Mouse (Mus musculus) lung, postnatal 0 days (tissue): ENCODE data around the gene Erg. TPM values are rescaled to one million over a fixed set of nuclear protein-coding genes. Genes with fewer than 3 reads are reported as not detected.
A peak's percentile ranks its signal among the peaks of the same experiment; 100 is the strongest.

Experiments used
- ATAC-seq: fragments of 200-750 bp; cut with Nextera tagmentation; 2 replicates; pipeline ENCODE4 v1.8.0; 2017; ENCODE audit warnings: moderate library complexity
- DNase-seq: peaks from one replicate; pipeline ENCODE4 v3.0.0-alpha.2; 2016; ENCODE audit warnings: low spot score
- H3K27ac ChIP-seq: fragments of 300-500 bp; sonication (generic); 2 replicates; pipeline ENCODE4 v1.5.1; 2014; ENCODE audit warnings: antibody characterized with exemption, mild to moderate bottlenecking, low read length, mixed read lengths
- H3K27me3 ChIP-seq: fragments of 300-500 bp; sonication (generic); replicated peaks from 2 replicates; pipeline ENCODE4 v1.6.1; 2014; ENCODE audit warnings: low read length, mixed read lengths; ENCODE audit not compliant: insufficient read depth
- H3K36me3 ChIP-seq: fragments of 300-500 bp; sonication (generic); 2 replicates; pipeline ENCODE4 v1.6.1; 2014; ENCODE audit warnings: low read length, mixed read lengths; ENCODE audit not compliant: insufficient read depth
- H3K4me1 ChIP-seq: fragments of 300-500 bp; sonication (generic); 2 replicates; pipeline ENCODE4 v1.6.1; 2014; ENCODE audit warnings: antibody characterized with exemption, low read depth, low read length, mixed read lengths; ENCODE audit not compliant: insufficient read depth
- H3K4me2 ChIP-seq: fragments of 300-500 bp; sonication (generic); replicated peaks from 2 replicates; pipeline ENCODE4 v1.6.1; 2014; ENCODE audit warnings: low read depth, mild to moderate bottlenecking, low read length, moderate library complexity, mixed read lengths
- H3K4me3 ChIP-seq: fragments of 300-500 bp; sonication (generic); 2 replicates; pipeline ENCODE4 v1.5.1; 2014; ENCODE audit warnings: low read depth, low read length
- H3K9ac ChIP-seq: fragments of 300-500 bp; sonication (generic); replicated peaks from 2 replicates; pipeline ENCODE4 v1.6.1; 2014; ENCODE audit warnings: low read depth, mild to moderate bottlenecking
- H3K9me3 ChIP-seq: fragments of 300-500 bp; sonication (generic); 2 replicates; pipeline ENCODE4 v1.6.1; 2016; ENCODE audit warnings: low read length, mixed read lengths
- CTCF ChIP-seq: IDR thresholded peaks from 2 replicates; pipeline ENCODE4 v1.5.1; 2016; ENCODE audit warnings: antibody characterized with exemption, mild to moderate bottlenecking
- EP300 ChIP-seq: IDR thresholded peaks from 2 replicates; pipeline ENCODE4 v1.6.1; 2016; ENCODE audit warnings: antibody characterized with exemption, mild to moderate bottlenecking, control low read depth
- WGBS: fragments of 180-500 bp; shearing (Covaris S2); extraction: QIAGEN DNeasy Blood & Tissue Kit; methylation state at CpG from one replicate; pipeline ENCODE4 v1.1.7; 2014; 5-methylcytosine and 5-hydroxymethylcytosine counted together
- polyA plus RNA-seq: library from polyadenylated mRNA; unstranded; fragments of >200 nt; fragmentation: Nextera tagmentation; extraction: Ambion mirVana; gene quantifications from 2 replicates; pipeline ENCODE4 v1.2.1, GENCODE M21; 2015

Erg gene
- polyA plus RNA-seq, 1 experiment from 2014 or later, result 13.2 TPM

DNA sequence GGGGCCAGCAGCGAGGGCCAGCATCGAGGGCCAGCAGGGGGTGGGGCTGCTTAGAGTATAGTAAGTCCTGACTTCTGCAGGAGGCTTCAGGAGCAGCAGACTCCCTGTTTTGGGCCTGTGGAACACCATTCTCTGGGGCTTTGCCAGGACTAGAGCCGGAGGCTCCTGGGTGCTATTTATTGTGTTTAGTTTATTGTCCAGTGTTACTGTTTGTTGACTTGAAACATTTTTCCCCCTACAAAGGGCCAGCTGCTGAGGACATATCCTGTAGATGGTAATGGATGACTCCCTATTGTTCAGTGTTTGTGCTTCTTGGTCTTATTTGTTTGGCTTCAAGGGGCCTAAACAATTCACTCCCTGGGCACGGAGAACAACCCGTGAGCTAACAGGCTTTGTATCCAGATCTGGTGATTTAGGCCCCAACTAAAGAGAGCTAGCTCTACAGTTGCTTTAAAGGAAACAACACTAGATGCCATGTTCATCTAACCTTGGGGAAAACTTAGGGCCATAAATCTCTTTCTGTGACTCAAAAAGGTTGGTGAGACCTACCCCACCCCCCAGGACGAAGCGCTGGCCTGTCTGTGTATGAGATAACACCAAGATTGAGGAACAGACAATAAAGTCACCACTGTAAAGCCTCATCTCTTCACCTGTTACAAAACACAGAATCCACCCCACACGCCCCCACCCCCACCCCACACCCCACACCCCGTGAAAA, 137.6 kb downstream of the Erg start:
- no peak overlapping the region for H3K9ac ChIP-seq
- H3K4me1 ChIP-seq, result 0 out of 2 replicates have a peak, but pooled peaks cover 3% of the 10 kb centered on the region
- H3K36me3 ChIP-seq, result no peaks in the 10 kb centered on the region
- peak overlapping the region; percentile 43 for H3K27ac ChIP-seq
- peak; percentile 82 for ATAC-seq
- peak; percentile 63 for DNase-seq
- no peak overlapping the region for H3K4me2 ChIP-seq
- WGBS, result 48% methylated on average over 9 of the region's 9 CpGs
- no peak overlapping the region for H3K4me3 ChIP-seq
- H3K27me3 ChIP-seq, result no peaks in the 10 kb centered on the region
- TF ChIP-seq CTCF, result no peak
- TF ChIP-seq EP300, result peak; percentile 84
- H3K9me3 ChIP-seq, result no peaks in the 10 kb centered on the region

DNA sequence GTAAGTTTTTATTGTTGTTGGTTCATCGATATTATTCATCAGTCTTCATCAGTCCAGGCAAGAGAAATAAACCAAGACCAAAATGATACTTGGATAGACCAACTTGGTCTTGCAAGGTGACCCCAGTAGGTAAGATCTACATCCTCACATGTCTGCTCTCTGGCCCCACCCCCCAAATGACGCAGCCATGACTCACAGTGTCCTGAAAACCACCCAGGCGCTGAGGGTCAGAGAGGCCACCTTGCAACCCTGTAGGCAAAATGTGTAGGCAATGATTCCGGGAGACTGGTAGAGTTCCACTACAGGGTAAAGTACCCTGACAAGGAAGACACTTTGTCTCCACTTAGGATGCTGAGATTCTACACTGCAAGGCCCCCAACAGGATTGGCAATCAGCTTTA, 138.5 kb downstream of the Erg start:
- ATAC-seq (no peak), DNase-seq (no peak)
- H3K4me3 ChIP-seq, result no peak overlapping the region
- no peaks in the 10 kb centered on the region for H3K36me3 ChIP-seq
- TF ChIP-seq EP300 (no peak), CTCF (no peak)
- no peaks in the 10 kb centered on the region for H3K27me3 ChIP-seq
- 69% methylated on average over 4 of the region's 4 CpGs for WGBS
- peak overlapping the region; percentile 43 for H3K27ac ChIP-seq
- H3K9ac ChIP-seq, result no peak overlapping the region
- no peak overlapping the region for H3K4me2 ChIP-seq
- no peaks in the 10 kb centered on the region for H3K9me3 ChIP-seq
- 0 out of 2 replicates have a peak, but pooled peaks cover 3% of the 10 kb centered on the region for H3K4me1 ChIP-seq

DNA sequence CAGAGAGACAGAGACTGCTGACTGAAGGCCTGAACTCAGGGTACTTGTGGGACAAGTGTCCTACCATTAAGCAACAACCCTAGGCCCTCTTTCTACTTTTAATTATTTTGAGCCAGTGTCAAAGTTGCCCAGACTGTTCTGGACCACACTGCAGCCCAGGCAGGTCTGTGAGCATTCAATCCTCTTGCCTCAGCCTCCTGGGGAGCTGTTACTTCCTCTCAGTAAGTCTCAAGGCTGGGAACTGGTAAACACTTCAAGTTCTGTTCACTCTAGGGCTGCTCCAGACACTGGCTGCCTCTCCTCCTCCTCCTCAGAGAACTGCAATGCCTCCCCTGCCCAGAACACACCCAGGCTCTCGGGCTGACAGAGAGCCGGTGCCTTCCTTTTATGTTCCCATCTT, 140.0 kb downstream of the Erg start:
- DNase-seq, result no peak
- H3K9me3 ChIP-seq, result no peaks in the 10 kb centered on the region
- H3K4me1 ChIP-seq, result 0 out of 2 replicates have a peak, but pooled peaks cover 3% of the 10 kb centered on the region
- no peak; the same call in 1 of the 2 replicates for ATAC-seq
- no peak overlapping the region for H3K9ac ChIP-seq
- H3K4me2 ChIP-seq, result no peak overlapping the region
- H3K4me3 ChIP-seq, result no peak overlapping the region
- no peaks in the 10 kb centered on the region for H3K36me3 ChIP-seq
- 39% methylated on average over 2 of the region's 2 CpGs for WGBS
- TF ChIP-seq EP300 (no peak), CTCF (no peak)
- H3K27me3 ChIP-seq, result no peaks in the 10 kb centered on the region
- H3K27ac ChIP-seq, result no peak overlapping the region

DNA sequence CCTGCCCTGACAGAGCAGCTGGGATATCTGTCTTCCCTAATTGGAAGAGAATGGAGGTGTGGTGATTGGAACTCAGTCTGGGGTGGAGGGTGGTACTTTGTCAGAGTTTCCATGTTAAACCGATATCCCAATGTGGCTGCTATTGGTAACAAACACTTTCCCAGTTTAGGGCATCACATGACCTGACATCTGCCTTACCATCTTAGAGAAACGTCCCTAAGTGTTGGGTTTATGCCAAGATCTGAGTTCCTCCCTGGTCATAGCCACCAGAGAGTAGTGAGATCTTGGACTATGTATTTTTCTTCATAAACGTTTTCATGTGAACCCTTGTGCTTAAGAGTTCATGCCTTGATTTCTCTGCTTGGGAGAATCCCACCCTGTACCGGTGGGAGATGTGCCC, 144.4 kb downstream of the Erg start:
- ATAC-seq (no peak), DNase-seq (no peak)
- Histone ChIP-seq H3K27me3 (no peaks in the 10 kb centered on the region), H3K9ac (no peak overlapping the region), H3K9me3 (no peaks in the 10 kb centered on the region), H3K4me1 (0 out of 2 replicates have a peak, but pooled peaks cover 3% of the 10 kb centered on the region), H3K27ac (no peak overlapping the region), H3K36me3 (no peaks in the 10 kb centered on the region), H3K4me3 (no peak overlapping the region), H3K4me2 (no peak overlapping the region)
- TF ChIP-seq CTCF, result no peak
- no peak for TF ChIP-seq EP300
- 44% methylated on average over 4 of the region's 4 CpGs for WGBS

DNA sequence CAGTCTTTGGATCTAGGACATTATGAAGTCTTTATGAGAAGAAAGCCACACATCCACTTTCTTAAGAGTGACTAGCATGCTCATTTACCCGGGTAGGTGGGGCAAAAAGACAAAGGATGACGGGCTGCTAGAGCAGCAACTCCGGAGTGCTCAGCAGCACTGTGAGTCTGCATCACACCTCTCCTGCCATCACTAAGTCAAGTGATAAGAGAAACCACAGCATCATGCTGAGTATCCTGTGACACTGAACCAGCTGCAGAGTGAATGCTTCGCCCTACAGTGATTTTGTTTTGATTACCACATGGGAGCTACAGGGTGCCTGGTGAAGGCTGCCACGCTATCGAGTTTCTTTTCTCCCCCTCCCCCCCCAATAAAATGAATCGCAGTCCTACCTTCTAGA, 145.2 kb downstream of the Erg start:
- ATAC-seq, result no peak
- H3K4me3 ChIP-seq, result no peak overlapping the region
- no peaks in the 10 kb centered on the region for H3K9me3 ChIP-seq
- TF ChIP-seq EP300, result no peak
- no peak for TF ChIP-seq CTCF
- no peaks in the 10 kb centered on the region for H3K36me3 ChIP-seq
- no peaks in the 10 kb centered on the region for H3K27me3 ChIP-seq
- no peak for DNase-seq
- H3K27ac ChIP-seq, result no peak overlapping the region
- 43% methylated on average over 7 of the region's 7 CpGs for WGBS
- H3K4me1 ChIP-seq, result 0 out of 2 replicates have a peak, but pooled peaks cover 6% of the 10 kb centered on the region
- H3K9ac ChIP-seq, result no peak overlapping the region
- H3K4me2 ChIP-seq, result no peak overlapping the region

DNA sequence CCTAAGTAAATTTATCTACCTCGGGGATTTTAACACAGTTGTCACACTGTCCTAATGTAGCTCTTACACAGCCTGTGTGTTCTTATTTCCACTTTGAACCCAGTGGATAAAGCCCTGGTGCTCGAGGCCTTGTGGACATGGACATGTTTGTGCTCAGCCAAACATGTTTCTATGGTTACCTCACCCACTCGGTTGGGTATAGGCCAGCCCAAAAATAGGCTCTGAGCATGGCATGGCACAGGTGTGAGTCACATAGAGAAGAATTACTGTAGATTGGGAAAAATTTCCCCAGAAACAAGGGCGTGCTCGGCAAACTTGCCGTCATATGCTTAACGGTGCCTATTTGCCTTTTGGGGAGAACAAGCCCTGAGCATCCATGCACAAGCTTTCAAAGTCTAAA, 146.1 kb downstream of the Erg start:
- ATAC-seq (no peak), DNase-seq (no peak)
- Histone ChIP-seq H3K4me2 (no peak overlapping the region), H3K9ac (no peak overlapping the region), H3K27me3 (no peaks in the 10 kb centered on the region), H3K36me3 (no peaks in the 10 kb centered on the region), H3K9me3 (no peaks in the 10 kb centered on the region), H3K4me1 (0 out of 2 replicates have a peak, but pooled peaks cover 6% of the 10 kb centered on the region), H3K27ac (0 out of 2 replicates have a peak overlapping the region, but pooled peaks have one; percentile 78), H3K4me3 (no peak overlapping the region)
- TF ChIP-seq CTCF (no peak), EP300 (no peak)
- WGBS, result 58% methylated on average over 7 of the region's 7 CpGs
